Mouse (Mus musculus) forebrain, postnatal 0 days (tissue): ENCODE measurements around the gene Rcan1. TPM values are rescaled to one million over a fixed set of nuclear protein-coding genes. Genes with fewer than 3 reads are reported as not detected.

ENCODE experiments used
- ATAC-seq: fragments of 200-750 bp; cut with Nextera tagmentation; 2 replicates; pipeline ENCODE4 v1.8.0; 2017; ENCODE audit warnings: mild to moderate bottlenecking, moderate library complexity
- DNase-seq: peaks from one replicate; pipeline ENCODE4 v3.0.0-alpha.2; 2015
- H3K27ac ChIP-seq: fragments of 300-500 bp; sonication (generic); 2 replicates; pipeline ENCODE4 v1.5.1; 2014; ENCODE audit warnings: low read depth, mild to moderate bottlenecking, antibody characterized with exemption, low read length, moderate library complexity, mixed read lengths
- H3K27me3 ChIP-seq: fragments of 300-500 bp; sonication (generic); 2 replicates; pipeline ENCODE4 v1.6.1; 2014; ENCODE audit warnings: mild to moderate bottlenecking, low read length, mixed read lengths; ENCODE audit not compliant: insufficient read depth
- H3K36me3 ChIP-seq: fragments of 300-500 bp; sonication (generic); 2 replicates; pipeline ENCODE4 v1.6.1; 2014; ENCODE audit warnings: mild to moderate bottlenecking, moderate library complexity; ENCODE audit not compliant: insufficient read depth
- H3K4me1 ChIP-seq: fragments of 300-500 bp; sonication (generic); 2 replicates; pipeline ENCODE4 v1.6.1; 2014; ENCODE audit warnings: antibody characterized with exemption; ENCODE audit not compliant: insufficient read depth
- H3K4me2 ChIP-seq: fragments of 300-500 bp; sonication (generic); 2 replicates; pipeline ENCODE4 v1.6.1; 2014; ENCODE audit warnings: low read depth, mild to moderate bottlenecking, moderate library complexity
- H3K4me3 ChIP-seq: fragments of 300-500 bp; sonication (generic); 2 replicates; pipeline ENCODE4 v1.5.1; 2014; ENCODE audit warnings: low read depth, low read length, mixed read lengths
- H3K9ac ChIP-seq: fragments of 300-500 bp; sonication (generic); 2 replicates; pipeline ENCODE4 v1.6.1; 2014; ENCODE audit warnings: mild to moderate bottlenecking
- H3K9me3 ChIP-seq: fragments of 300-500 bp; sonication (generic); 2 replicates; pipeline ENCODE4 v1.6.1; 2016; ENCODE audit warnings: low read length
- CTCF ChIP-seq: sonication (generic); IDR thresholded peaks from 2 replicates; pipeline ENCODE4 v1.5.1; 2016; ENCODE audit warnings: antibody characterized with exemption, control low read depth, low read depth
- WGBS: fragments of 180-500 bp; shearing (Covaris S2); extraction: QIAGEN DNeasy Blood & Tissue Kit; methylation state at CpG from one replicate; pipeline ENCODE4 v1.1.7; 2014; 5-methylcytosine and 5-hydroxymethylcytosine counted together
- polyA plus RNA-seq: library from polyadenylated mRNA; unstranded; fragments of >200 nt; fragmentation: Nextera tagmentation; extraction: Ambion mirVana; gene quantifications from 2 replicates; pipeline ENCODE4 v1.2.1, GENCODE M21; 2015
- total RNA-seq: library from RNA; depleted of rRNA; stranded (reverse); fragments of >200 nt; gene quantifications from 2 replicates; pipeline ENCODE4 v1.2.3, GENCODE M21; 2014

Gene Rcan1
- total and polyA plus RNA-seq, 2 experiments from 2014 or later: 52.2 to 83.8 TPM

GRCm38 (mm10) chr16:92450331-92450730 is 20.3 kb downstream of the Rcan1 start:
- H3K4me2 ChIP-seq: no peak overlapping the region
- peaks cover 15% of the 10 kb centered on the region for H3K36me3 ChIP-seq
- no peak overlapping the region for H3K4me3 ChIP-seq
- no peak for TF ChIP-seq CTCF
- DNase-seq (no peak), ATAC-seq (0 out of 2 replicates have a peak, but pooled peaks have one; percentile 16)
- 80% methylated on average over 8 of the region's 8 CpGs for whole genome bisulfite sequencing
- H3K9ac ChIP-seq: no peak overlapping the region
- no peaks in the 10 kb centered on the region for H3K9me3 ChIP-seq
- no peaks in the 10 kb centered on the region for H3K27me3 ChIP-seq
- H3K4me1 ChIP-seq: no peaks in the 10 kb centered on the region
- H3K27ac ChIP-seq: no peak overlapping the region

GRCm38 (mm10) chr16:92449080-92449479 is 21.6 kb downstream of the Rcan1 start:
- Histone ChIP-seq H3K9me3 (no peaks in the 10 kb centered on the region), H3K36me3 (peaks cover 10% of the 10 kb centered on the region), H3K4me1 (no peaks in the 10 kb centered on the region), H3K9ac (no peak overlapping the region), H3K4me3 (no peak overlapping the region), H3K27ac (no peak overlapping the region), H3K27me3 (no peaks in the 10 kb centered on the region), H3K4me2 (no peak overlapping the region)
- no peak for TF ChIP-seq CTCF
- DNase-seq (no peak), ATAC-seq (no peak)
- WGBS: 94% methylated on average over 14 of the region's 14 CpGs

GRCm38 (mm10) chr16:92445377-92445776 is 25.3 kb downstream of the Rcan1 start:
- DNase-seq: peak; percentile 41

GRCm38 (mm10) chr16:92443644-92444113 is 27.0 kb downstream of the Rcan1 start:
- no peak for ATAC-seq
- TF ChIP-seq CTCF: 0 out of 2 replicates have a peak, but pooled peaks have one; percentile 13
- Histone ChIP-seq H3K4me3 (no peak overlapping the region), H3K9ac (no peak overlapping the region), H3K36me3 (peaks cover 2% of the 10 kb centered on the region; the same call in 1 of the 2 replicates), H3K9me3 (no peaks in the 10 kb centered on the region), H3K27me3 (no peaks in the 10 kb centered on the region), H3K4me1 (no peaks in the 10 kb centered on the region), H3K27ac (no peak overlapping the region), H3K4me2 (no peak overlapping the region)
- DNase-seq: no peak
- 74% methylated on average over 13 of the region's 13 CpGs for WGBS

More at GRCm38 (mm10) chr16:92445377-92445776, 25.3 kb downstream of the Rcan1 start:
- Histone ChIP-seq H3K4me1 (no peaks in the 10 kb centered on the region), H3K9ac (no peak overlapping the region), H3K27ac (no peak overlapping the region), H3K9me3 (no peaks in the 10 kb centered on the region), H3K27me3 (no peaks in the 10 kb centered on the region), H3K4me2 (no peak overlapping the region), H3K36me3 (peaks cover 6% of the 10 kb centered on the region), H3K4me3 (no peak overlapping the region)
- ATAC-seq: no peak
- WGBS: 61% methylated on average over 10 of the region's 10 CpGs
- peak; percentile 56 for TF ChIP-seq CTCF

- no peak overlapping the region for H3K4me3 ChIP-seq
- ATAC-seq (no peak), DNase-seq (no peak)
- 93% methylated on average over 4 of the region's 4 CpGs for WGBS
- no peaks in the 10 kb centered on the region for H3K9me3 ChIP-seq
- no peaks in the 10 kb centered on the region for H3K36me3 ChIP-seq
- H3K9ac ChIP-seq: no peak overlapping the region
- TF ChIP-seq CTCF: no peak
- H3K27me3 ChIP-seq: no peaks in the 10 kb centered on the region
- H3K4me1 ChIP-seq: no peaks in the 10 kb centered on the region
- no peak overlapping the region for H3K27ac ChIP-seq
- no peak overlapping the region for H3K4me2 ChIP-seq
Observed at GRCm38 (mm10) chr16:92442946-92443345, 27.7 kb downstream of the Rcan1 start.

GRCm38 (mm10) chr16:92442150-92442549 is 28.5 kb downstream of the Rcan1 start:
- Histone ChIP-seq H3K4me2 (no peak overlapping the region), H3K27ac (no peak overlapping the region), H3K36me3 (no peaks in the 10 kb centered on the region), H3K9ac (no peak overlapping the region), H3K27me3 (no peaks in the 10 kb centered on the region), H3K4me1 (no peaks in the 10 kb centered on the region), H3K4me3 (no peak overlapping the region), H3K9me3 (no peaks in the 10 kb centered on the region)
- no peak for TF ChIP-seq CTCF
- DNase-seq: no peak
- no peak for ATAC-seq
- 91% methylated on average over 11 of the region's 11 CpGs for WGBS

- H3K9me3 ChIP-seq: no peaks in the 10 kb centered on the region
- H3K9ac ChIP-seq: no peak overlapping the region
- H3K4me3 ChIP-seq: no peak overlapping the region
- DNase-seq (no peak), ATAC-seq (no peak)
- no peak overlapping the region for H3K4me2 ChIP-seq
- H3K27ac ChIP-seq: no peak overlapping the region
- no peaks in the 10 kb centered on the region for H3K27me3 ChIP-seq
- 60% methylated on average over 3 of the region's 3 CpGs for WGBS
- TF ChIP-seq CTCF: no peak
- H3K36me3 ChIP-seq: no peaks in the 10 kb centered on the region
- H3K4me1 ChIP-seq: no peaks in the 10 kb centered on the region
Observed at GRCm38 (mm10) chr16:92441203-92441602, 29.5 kb downstream of the Rcan1 start.
